Mouse (Mus musculus): ENCODE measurements at regions not wholly inside any gene's neighbourhood (a gene's known extent, or its start where the extent isn't known, plus 50 kb on each side); places are given as distances from the start of the nearest gene placed in this dataset.

- ATAC-seq: no peak
- 82% methylated on average over 1 of the region's 1 CpGs for WGBS
These were observed 750.0 kb downstream of the Serpinb8 start for GRCm38 (mm10) chr1:108339827-108340226.

GRCm38 (mm10) chr1:108341352-108341751 lies 751.5 kb downstream of the Serpinb8 start:
- Histone ChIP-seq H3K4me3 (ENCODE audit: low read length) (no peak overlapping the region), H3K4me2 (ENCODE audit: low read depth, low read length) (no peak overlapping the region), H3K27ac (ENCODE audit: low read length) (no peak overlapping the region), H3K9ac (ENCODE audit: low read depth, low read length) (no peak overlapping the region), H3K9me3 (ENCODE audit: control insufficient read depth, low read length) (no peaks in the 10 kb centered on the region), H3K4me1 (ENCODE audit: control insufficient read depth, insufficient read depth, low read length) (no peaks in the 10 kb centered on the region), H3K27me3 (replicated peaks; ENCODE audit: control insufficient read depth, insufficient read depth, low read length) (no peaks in the 10 kb centered on the region), H3K36me3 (ENCODE audit: control insufficient read depth, insufficient read depth, low read length) (no peaks in the 10 kb centered on the region)
- ATAC-seq: no peak
- 50% methylated on average over 1 of the region's 1 CpGs for WGBS

More at GRCm38 (mm10) chr1:108339827-108340226, 750.0 kb downstream of the Serpinb8 start:
- H3K27me3 ChIP-seq (replicated peaks; ENCODE audit: control insufficient read depth, insufficient read depth, low read length): no peaks in the 10 kb centered on the region
- H3K36me3 ChIP-seq (ENCODE audit: control insufficient read depth, insufficient read depth, low read length): no peaks in the 10 kb centered on the region
- H3K27ac ChIP-seq (ENCODE audit: low read length): no peak overlapping the region
- H3K9me3 ChIP-seq (ENCODE audit: control insufficient read depth, low read length): no peaks in the 10 kb centered on the region
- H3K4me1 ChIP-seq (ENCODE audit: control insufficient read depth, insufficient read depth, low read length): no peaks in the 10 kb centered on the region
- H3K4me2 ChIP-seq (ENCODE audit: low read depth, low read length): no peak overlapping the region
- no peak overlapping the region for H3K4me3 ChIP-seq (ENCODE audit: low read length)
- no peak overlapping the region for H3K9ac ChIP-seq (ENCODE audit: low read depth, low read length)

- H3K36me3 ChIP-seq (ENCODE audit: control insufficient read depth, insufficient read depth, low read length): no peaks in the 10 kb centered on the region
- no peak overlapping the region for H3K27ac ChIP-seq (ENCODE audit: low read length)
- H3K4me1 ChIP-seq (ENCODE audit: control insufficient read depth, insufficient read depth, low read length): no peaks in the 10 kb centered on the region
- WGBS: 64% methylated on average over 2 of the region's 2 CpGs
- no peak overlapping the region for H3K4me3 ChIP-seq (ENCODE audit: low read length)
- no peaks in the 10 kb centered on the region for H3K9me3 ChIP-seq (ENCODE audit: control insufficient read depth, low read length)
- ATAC-seq: no peak
- no peak overlapping the region for H3K4me2 ChIP-seq (ENCODE audit: low read depth, low read length)
- H3K27me3 ChIP-seq (replicated peaks; ENCODE audit: control insufficient read depth, insufficient read depth, low read length): no peaks in the 10 kb centered on the region
- H3K9ac ChIP-seq (ENCODE audit: low read depth, low read length): no peak overlapping the region
These were observed 774.0 kb downstream of the Serpinb8 start for GRCm38 (mm10) chr1:108363788-108364187.

GRCm38 (mm10) chr1:108369904-108370600 lies 780.2 kb downstream of the Serpinb8 start:
- no peaks in the 10 kb centered on the region for H3K4me1 ChIP-seq (ENCODE audit: control insufficient read depth, insufficient read depth, low read length)
- no peak overlapping the region for H3K9ac ChIP-seq (ENCODE audit: low read depth, low read length)
- H3K4me3 ChIP-seq (ENCODE audit: low read length): no peak overlapping the region
- 66% methylated on average over 3 of the region's 3 CpGs for WGBS
- H3K27me3 ChIP-seq (replicated peaks; ENCODE audit: control insufficient read depth, insufficient read depth, low read length): no peaks in the 10 kb centered on the region
- no peak for ATAC-seq
- no peaks in the 10 kb centered on the region for H3K36me3 ChIP-seq (ENCODE audit: control insufficient read depth, insufficient read depth, low read length)
- H3K9me3 ChIP-seq (ENCODE audit: control insufficient read depth, low read length): no peaks in the 10 kb centered on the region
- no peak overlapping the region for H3K4me2 ChIP-seq (ENCODE audit: low read depth, low read length)
- no peak overlapping the region for H3K27ac ChIP-seq (ENCODE audit: low read length)

- H3K27ac ChIP-seq (ENCODE audit: low read length): no peak overlapping the region
- no peak overlapping the region for H3K9ac ChIP-seq (ENCODE audit: low read depth, low read length)
- H3K9me3 ChIP-seq (ENCODE audit: control insufficient read depth, low read length): no peaks in the 10 kb centered on the region
- H3K4me2 ChIP-seq (ENCODE audit: low read depth, low read length): no peak overlapping the region
- H3K27me3 ChIP-seq (replicated peaks; ENCODE audit: control insufficient read depth, insufficient read depth, low read length): no peaks in the 10 kb centered on the region
- ATAC-seq: no peak
- H3K4me1 ChIP-seq (ENCODE audit: control insufficient read depth, insufficient read depth, low read length): no peaks in the 10 kb centered on the region
- no peaks in the 10 kb centered on the region for H3K36me3 ChIP-seq (ENCODE audit: control insufficient read depth, insufficient read depth, low read length)
- H3K4me3 ChIP-seq (ENCODE audit: low read length): no peak overlapping the region
These were observed 800.1 kb downstream of the Serpinb8 start for GRCm38 (mm10) chr1:108389930-108390329.

GRCm38 (mm10) chr1:108390497-108390896 lies 800.7 kb downstream of the Serpinb8 start:
- ATAC-seq: no peak
- 85% methylated on average over 3 of the region's 3 CpGs for WGBS
- no peaks in the 10 kb centered on the region for H3K36me3 ChIP-seq (ENCODE audit: control insufficient read depth, insufficient read depth, low read length)
- no peak overlapping the region for H3K9ac ChIP-seq (ENCODE audit: low read depth, low read length)
- no peaks in the 10 kb centered on the region for H3K27me3 ChIP-seq (replicated peaks; ENCODE audit: control insufficient read depth, insufficient read depth, low read length)
- no peak overlapping the region for H3K27ac ChIP-seq (ENCODE audit: low read length)
- H3K4me2 ChIP-seq (ENCODE audit: low read depth, low read length): no peak overlapping the region
- no peak overlapping the region for H3K4me3 ChIP-seq (ENCODE audit: low read length)
- H3K9me3 ChIP-seq (ENCODE audit: control insufficient read depth, low read length): no peaks in the 10 kb centered on the region
- no peaks in the 10 kb centered on the region for H3K4me1 ChIP-seq (ENCODE audit: control insufficient read depth, insufficient read depth, low read length)

GRCm38 (mm10) chr1:108439845-108440244 lies 850.0 kb downstream of the Serpinb8 start:
- Histone ChIP-seq H3K4me2 (ENCODE audit: low read depth, low read length) (no peak overlapping the region), H3K27ac (ENCODE audit: low read length) (no peak overlapping the region), H3K36me3 (ENCODE audit: control insufficient read depth, insufficient read depth, low read length) (no peaks in the 10 kb centered on the region), H3K27me3 (replicated peaks; ENCODE audit: control insufficient read depth, insufficient read depth, low read length) (no peaks in the 10 kb centered on the region), H3K9ac (ENCODE audit: low read depth, low read length) (no peak overlapping the region), H3K4me1 (ENCODE audit: control insufficient read depth, insufficient read depth, low read length) (no peaks in the 10 kb centered on the region), H3K4me3 (ENCODE audit: low read length) (no peak overlapping the region), H3K9me3 (ENCODE audit: control insufficient read depth, low read length) (no peaks in the 10 kb centered on the region)
- ATAC-seq: no peak

- Histone ChIP-seq H3K9me3 (ENCODE audit: control insufficient read depth, low read length) (no peaks in the 10 kb centered on the region), H3K4me3 (ENCODE audit: low read length) (no peak overlapping the region), H3K4me1 (ENCODE audit: control insufficient read depth, insufficient read depth, low read length) (no peaks in the 10 kb centered on the region), H3K27me3 (replicated peaks; ENCODE audit: control insufficient read depth, insufficient read depth, low read length) (no peaks in the 10 kb centered on the region), H3K27ac (ENCODE audit: low read length) (no peak overlapping the region), H3K9ac (ENCODE audit: low read depth, low read length) (no peak overlapping the region), H3K4me2 (ENCODE audit: low read depth, low read length) (no peak overlapping the region), H3K36me3 (ENCODE audit: control insufficient read depth, insufficient read depth, low read length) (no peaks in the 10 kb centered on the region)
- no peak for ATAC-seq
These were observed 863.0 kb downstream of the Serpinb8 start for GRCm38 (mm10) chr1:108452776-108453175.

GRCm38 (mm10) chr1:108472031-108472430 lies 882.2 kb downstream of the Serpinb8 start:
- WGBS: 86% methylated on average over 2 of the region's 2 CpGs

GRCm38 (mm10) chr1:108498854-108499253 lies 909.0 kb downstream of the Serpinb8 start:
- H3K4me1 ChIP-seq (ENCODE audit: control insufficient read depth, insufficient read depth, low read length): no peaks in the 10 kb centered on the region
- no peaks in the 10 kb centered on the region for H3K9me3 ChIP-seq (ENCODE audit: control insufficient read depth, low read length)
- no peak overlapping the region for H3K4me3 ChIP-seq (ENCODE audit: low read length)
- H3K9ac ChIP-seq (ENCODE audit: low read depth, low read length): no peak overlapping the region
- no peaks in the 10 kb centered on the region for H3K36me3 ChIP-seq (ENCODE audit: control insufficient read depth, insufficient read depth, low read length)
- ATAC-seq: no peak
- no peak overlapping the region for H3K27ac ChIP-seq (ENCODE audit: low read length)
- H3K27me3 ChIP-seq (replicated peaks; ENCODE audit: control insufficient read depth, insufficient read depth, low read length): no peaks in the 10 kb centered on the region
- 47% methylated on average over 1 of the region's 1 CpGs for WGBS
- H3K4me2 ChIP-seq (ENCODE audit: low read depth, low read length): no peak overlapping the region

More at GRCm38 (mm10) chr1:108472031-108472430, 882.2 kb downstream of the Serpinb8 start:
- Histone ChIP-seq H3K4me1 (ENCODE audit: control insufficient read depth, insufficient read depth, low read length) (no peaks in the 10 kb centered on the region), H3K9me3 (ENCODE audit: control insufficient read depth, low read length) (no peaks in the 10 kb centered on the region), H3K4me3 (ENCODE audit: low read length) (no peak overlapping the region), H3K36me3 (ENCODE audit: control insufficient read depth, insufficient read depth, low read length) (no peaks in the 10 kb centered on the region), H3K9ac (ENCODE audit: low read depth, low read length) (no peak overlapping the region), H3K27me3 (replicated peaks; ENCODE audit: control insufficient read depth, insufficient read depth, low read length) (no peaks in the 10 kb centered on the region), H3K27ac (ENCODE audit: low read length) (no peak overlapping the region), H3K4me2 (ENCODE audit: low read depth, low read length) (no peak overlapping the region)
- no peak for ATAC-seq
